Mouse (Mus musculus) small intestine, adult 2 months (tissue): ENCODE measurements around the gene Acvr1.

Source experiments
- CTCF ChIP-seq: fragments of 200-500 bp; IDR thresholded peaks from 2 replicates; pipeline ENCODE4 v1.5.1; 2012; ENCODE audit warnings: low read depth, mild to moderate bottlenecking, control low read depth, inconsistent platforms, low read length, moderate library complexity, mixed read lengths; ENCODE audit not compliant: insufficient replicate concordance, insufficient read length; ENCODE audit errors: extremely low read depth
- POLR2A ChIP-seq: fragments of 200-500 bp; IDR thresholded peaks from 2 replicates; pipeline ENCODE4 v1.6.1; 2012; ENCODE audit warnings: low read depth, mild to moderate bottlenecking, control low read depth, inconsistent platforms, low read length, moderate library complexity

- TF ChIP-seq CTCF (no peak), POLR2A (no peak)
Observed at GRCm38 (mm10) chr2:58604791-58605190, 37.8 kb upstream of the Acvr1 start.
